In genomic region chr15:78438018-78438394, GRCm38 (mm10) we compare ENCODE assay signal across 12 mouse cellular contexts. TPM values are rescaled to one million over a fixed set of nuclear protein-coding genes. Genes with fewer than 3 reads are reported as not detected.
DNase-seq lines count a peak whose midpoint lies in the region; ATAC-seq and TF ChIP-seq lines count a peak whose summit lies in the region.
"Had no signal": no experiment of that assay in that cellular context is flagged by ENCODE, and none has a peak within 500 bp of the region (broad histone marks: within the 10 kb centered on the region; RNA-seq: fewer than 3 reads in every experiment).

No protein-coding gene starts in this region.

- H3K4me3 ChIP-seq in forebrain, embryonic 10.5 days = no peak overlapping the region
- no peak overlapping the region for H3K4me3 ChIP-seq in forebrain, postnatal 0 days (ENCODE audit: low read depth, low read length)
- no peak overlapping the region for H3K4me3 ChIP-seq in left cerebral cortex, adult 2 months
- H3K4me3 ChIP-seq in intestine, embryonic 16.5 days (ENCODE audit: low read length) = no peak overlapping the region
- H3K4me3 ChIP-seq: midbrain, embryonic 13.5 days had no signal

- H3K36me3 ChIP-seq in forebrain, embryonic 10.5 days (replicated peaks) = peaks cover 33% of the 10 kb centered on the region
- H3K36me3 ChIP-seq in forebrain, postnatal 0 days (ENCODE audit: insufficient read depth) = peaks cover 28% of the 10 kb centered on the region
- H3K36me3 ChIP-seq in intestine, embryonic 16.5 days (ENCODE audit: control insufficient read depth, insufficient read depth, low read length) = no peaks in the 10 kb centered on the region

- H3K4me1 ChIP-seq in forebrain, embryonic 10.5 days = peaks cover 72% of the 10 kb centered on the region
- H3K4me1 ChIP-seq in forebrain, postnatal 0 days (ENCODE audit: insufficient read depth) = peaks cover 12% of the 10 kb centered on the region; the same call in 1 of the 2 replicates
- peaks cover 31% of the 10 kb centered on the region for H3K4me1 ChIP-seq in intestine, embryonic 16.5 days (ENCODE audit: control insufficient read depth, insufficient read depth, low read length)

- no peak for DNase-seq in forebrain, embryonic 10.5 days (ENCODE audit: extremely low spot score, low spot score)
- DNase-seq in forebrain, postnatal 0 days = no peak
- DNase-seq in left cerebral cortex, adult 2 months (ENCODE audit: extremely low spot score in 1 of 2, low spot score in 2 of 2) = no peak
- DNase-seq in left cerebral cortex, adult 18-20 months (ENCODE audit: low spot score in 2 of 2) = no peak
- peak; percentile 16 for DNase-seq in NIH3T3 (ENCODE audit: low read depth)
- DNase-seq in frontal cortex, postnatal 14 days (ENCODE audit: low spot score in 2 of 2) = no peak
- no peak for DNase-seq in left cerebral cortex, adult 9 months (ENCODE audit: low spot score in 2 of 2)
- DNase-seq: B cell, adult 2 months had no signal

- peaks cover 41% of the 10 kb centered on the region for H3K27me3 ChIP-seq in forebrain, embryonic 10.5 days (ENCODE audit: poor library complexity, severe bottlenecking)
- no peaks in the 10 kb centered on the region for H3K27me3 ChIP-seq in forebrain, postnatal 0 days (ENCODE audit: insufficient read depth, low read length)
- peaks cover 13% of the 10 kb centered on the region for H3K27me3 ChIP-seq in intestine, embryonic 16.5 days (replicated peaks; ENCODE audit: control insufficient read depth, insufficient read depth, low read length)

- no peaks in the 10 kb centered on the region for H3K9me3 ChIP-seq in forebrain, embryonic 10.5 days
- H3K9me3 ChIP-seq in forebrain, postnatal 0 days (ENCODE audit: low read length) = no peaks in the 10 kb centered on the region
- H3K9me3 ChIP-seq in intestine, embryonic 16.5 days (ENCODE audit: control insufficient read depth, low read length) = no peaks in the 10 kb centered on the region
- H3K9me3 ChIP-seq: limb, embryonic 13.5 days; midbrain, embryonic 13.5 days had no signal

- no peak overlapping the region for H3K9ac ChIP-seq in forebrain, postnatal 0 days
- H3K9ac ChIP-seq in intestine, embryonic 16.5 days (ENCODE audit: low read depth, low read length) = peak overlapping the region; percentile 61; the same call in 1 of the 2 replicates
- H3K9ac ChIP-seq: limb, embryonic 13.5 days had no signal

- peak overlapping the region; percentile 83 for H3K27ac ChIP-seq in forebrain, embryonic 10.5 days
- no peak overlapping the region for H3K27ac ChIP-seq in forebrain, postnatal 0 days (ENCODE audit: low read depth, low read length)
- H3K27ac ChIP-seq in left cerebral cortex, adult 2 months = peak overlapping the region; percentile 84
- H3K27ac ChIP-seq in intestine, embryonic 16.5 days (ENCODE audit: low read length) = peak overlapping the region; percentile 80
- H3K27ac ChIP-seq: limb, embryonic 13.5 days had no signal

- TF ChIP-seq CTCF in forebrain, postnatal 0 days (IDR thresholded peaks at IDR 0.05; ENCODE audit: low read depth) = no peak
- no peak for TF ChIP-seq CTCF in left cerebral cortex, adult 2 months (IDR thresholded peaks at IDR 0.05)

- no peak overlapping the region for H3K4me2 ChIP-seq in forebrain, postnatal 0 days (ENCODE audit: low read depth)
- H3K4me2 ChIP-seq in intestine, embryonic 16.5 days (ENCODE audit: low read depth, low read length) = no peak overlapping the region

- WGBS in forebrain, embryonic 10.5 days = 39% methylated on average over 4 of the region's 4 CpGs
- WGBS in forebrain, postnatal 0 days = 60% methylated on average over 4 of the region's 4 CpGs
- WGBS in intestine, embryonic 16.5 days = 42% methylated on average over 4 of the region's 4 CpGs

- ATAC-seq in forebrain, postnatal 0 days = no peak
- ATAC-seq in intestine, embryonic 16.5 days = no peak

- intact Hi-C loops in left cerebral cortex, adult 2 months (cut with DNase I) = loop anchor here (10.0 kb wide), 1 partner anchor 277 kb away; the partner anchor contains the start of gene Elfn2

RNA-seq across cellular contexts. Expression of gene Kctd17, which starts 9.6 kb away (rescaled TPM):
- polyA plus RNA-seq in forebrain, embryonic 10.5 days (2016; fragmentation: Nextera tagmentation; extraction: Ambion mirVana) = 56.8 and 57.1 TPM in 2 replicates
- total RNA-seq in forebrain, postnatal 0 days (2014; rRNA removed) = 148 and 153 TPM in 2 replicates
- polyA plus RNA-seq in forebrain, postnatal 0 days (2015; fragmentation: Nextera tagmentation; extraction: Ambion mirVana) = 146 and 152 TPM in 2 replicates
- 100 to 1,000 TPM; 334 to 335 TPM for total RNA-seq in left cerebral cortex, adult 2 months (2021)
- 100 to 1,000 TPM; 313 to 338 TPM for total RNA-seq in left cerebral cortex, adult 18-20 months (2021)
- 20.2 and 23.6 TPM in 2 replicates for polyA plus RNA-seq in intestine, embryonic 16.5 days (2015; fragmentation: Nextera tagmentation; extraction: Ambion mirVana)

RNA-seq across cellular contexts. Expression of gene Tmprss6, which starts 30.4 kb away (rescaled TPM):
- 0.30 and 0.39 TPM in 2 replicates for polyA plus RNA-seq in forebrain, embryonic 10.5 days (2016; fragmentation: Nextera tagmentation; extraction: Ambion mirVana)
- 0.19 TPM in 1 of 2 replicates, not detected in the other for total RNA-seq in forebrain, postnatal 0 days (2014; rRNA removed)
- 0.07 and 0.08 TPM in 2 replicates for polyA plus RNA-seq in forebrain, postnatal 0 days (2015; fragmentation: Nextera tagmentation; extraction: Ambion mirVana)
- total RNA-seq in left cerebral cortex, adult 2 months (2021) = under 1 TPM in 1 of 2 experiments, not detected in 1; 0.87 TPM
- 1 to 10 TPM in 1 of 2 experiments, under 1 TPM in 1; 0.23 to 1.4 TPM for total RNA-seq in left cerebral cortex, adult 18-20 months (2021)
- polyA plus RNA-seq in intestine, embryonic 16.5 days (2015; fragmentation: Nextera tagmentation; extraction: Ambion mirVana) = 0.45 and 0.82 TPM in 2 replicates
- total RNA-seq: heart, postnatal 25 days had no signal

RNA-seq across cellular contexts. Expression of gene Mpst, which starts 31.8 kb away (rescaled TPM):
- polyA plus RNA-seq in forebrain, embryonic 10.5 days (2016; fragmentation: Nextera tagmentation; extraction: Ambion mirVana) = 0.90 and 2.0 TPM in 2 replicates
- total RNA-seq in forebrain, postnatal 0 days (2014; rRNA removed) = 85.9 and 92.5 TPM in 2 replicates
- 3.3 and 3.5 TPM in 2 replicates for polyA plus RNA-seq in forebrain, postnatal 0 days (2015; fragmentation: Nextera tagmentation; extraction: Ambion mirVana)
- 10 to 100 TPM; 31.7 to 31.8 TPM for total RNA-seq in left cerebral cortex, adult 2 months (2021)
- total RNA-seq in left cerebral cortex, adult 18-20 months (2021) = 10 to 100 TPM; 28.4 to 33.0 TPM
- 3.0 and 3.4 TPM in 2 replicates for polyA plus RNA-seq in intestine, embryonic 16.5 days (2015; fragmentation: Nextera tagmentation; extraction: Ambion mirVana)

RNA-seq across cellular contexts. Expression of gene Tst, which starts 32.3 kb away (rescaled TPM):
- 11.8 and 11.9 TPM in 2 replicates for polyA plus RNA-seq in forebrain, embryonic 10.5 days (2016; fragmentation: Nextera tagmentation; extraction: Ambion mirVana)
- total RNA-seq in forebrain, postnatal 0 days (2014; rRNA removed) = 36.6 and 37.7 TPM in 2 replicates
- 37.3 and 40.1 TPM in 2 replicates for polyA plus RNA-seq in forebrain, postnatal 0 days (2015; fragmentation: Nextera tagmentation; extraction: Ambion mirVana)
- 10 to 100 TPM; 29.0 to 30.1 TPM for total RNA-seq in left cerebral cortex, adult 2 months (2021)
- 10 to 100 TPM; 31.6 to 33.8 TPM for total RNA-seq in left cerebral cortex, adult 18-20 months (2021)
- polyA plus RNA-seq in intestine, embryonic 16.5 days (2015; fragmentation: Nextera tagmentation; extraction: Ambion mirVana) = 62.9 and 68.1 TPM in 2 replicates

RNA-seq across cellular contexts. Expression of gene Tex33, which starts 42.3 kb away (rescaled TPM):
- not detected in 2 replicates for polyA plus RNA-seq in forebrain, embryonic 10.5 days (2016; fragmentation: Nextera tagmentation; extraction: Ambion mirVana)
- not detected in 2 replicates for total RNA-seq in forebrain, postnatal 0 days (2014; rRNA removed)
- polyA plus RNA-seq in forebrain, postnatal 0 days (2015; fragmentation: Nextera tagmentation; extraction: Ambion mirVana) = not detected in 2 replicates
- not detected for total RNA-seq in left cerebral cortex, adult 2 months (2021)
- not detected for total RNA-seq in left cerebral cortex, adult 18-20 months (2021)
- polyA plus RNA-seq in intestine, embryonic 16.5 days (2015; fragmentation: Nextera tagmentation; extraction: Ambion mirVana) = not detected in 2 replicates
- total RNA-seq: heart, postnatal 25 days had no signal
- polyA plus RNA-seq: limb, embryonic 13.5 days; midbrain, embryonic 13.5 days had no signal
